Mouse (Mus musculus) ES-E14 (cell line): Measurements from ENCODE around the gene Gab1.

Experiments used
- CHD2 ChIP-seq: IDR thresholded peaks from 2 replicates; pipeline ENCODE4 v1.6.1; 2014; ENCODE audit warnings: mild to moderate bottlenecking, low read depth, low read length, inconsistent platforms
- HCFC1 ChIP-seq: IDR thresholded peaks from 2 replicates; pipeline ENCODE4 v1.6.1; 2012; ENCODE audit warnings: low read length, inconsistent platforms, borderline replicate concordance; ENCODE audit not compliant: insufficient read depth
- MAFK ChIP-seq: IDR thresholded peaks from 2 replicates; pipeline ENCODE4 v1.6.1; 2014; ENCODE audit warnings: mild to moderate bottlenecking, low read depth, low read length, inconsistent platforms; ENCODE audit not compliant: insufficient read depth
- ZC3H11A ChIP-seq: IDR thresholded peaks from 2 replicates; pipeline ENCODE4 v1.6.1; 2012; ENCODE audit warnings: low read depth, mild to moderate bottlenecking, inconsistent platforms, low read length, borderline replicate concordance
- ZNF384 ChIP-seq: IDR thresholded peaks from 2 replicates; pipeline ENCODE4 v1.6.1; 2012; ENCODE audit warnings: low read depth, low read length, inconsistent platforms

GRCm38 (mm10) chr8:80847912-80848311, 32.4 kb downstream of the Gab1 start:
- TF ChIP-seq HCFC1 (no peak), ZNF384 (no peak), ZC3H11A (no peak), CHD2 (no peak), MAFK (no peak)
